Mouse (Mus musculus) left cerebral cortex, adult 2 months (tissue): Measurements from ENCODE around the gene Duxbl2. TPM values are rescaled to one million over a fixed set of nuclear protein-coding genes. Genes with fewer than 3 reads are reported as not detected.

Source experiments
- total RNA-seq, 2 experiments: library from RNA; stranded (reverse); gene quantifications; 2 replicates each; pipeline ENCODE4 v1.2.3; 2021

Gene Duxbl2
- total RNA-seq, 2 experiments from 2014 or later: 0.59 to 0.72 TPM

Other genes starting within 250 kb of the Duxbl2 start
- not detected for gene Plac9a, start 215.2 kb upstream of the Duxbl2 start, total RNA-seq
- gene Tmem254a, start 190.7 kb upstream of the Duxbl2 start, total RNA-seq: 1 to 10 TPM; 5.8 to 6.6 TPM
- gene Cphx1, start 180.0 kb upstream of the Duxbl2 start, total RNA-seq: not detected
- gene Duxbl1, start 139.8 kb upstream of the Duxbl2 start, total RNA-seq: under 1 TPM in 1 of 2 experiments, not detected in 1; 0.30 TPM
- 1 to 10 TPM; 2.8 to 6.5 TPM for gene Gm9780, start 75.6 kb upstream of the Duxbl2 start, total RNA-seq
- 10 to 100 TPM; 25.2 to 29.9 TPM for gene Tmem254c, start 51.0 kb upstream of the Duxbl2 start, total RNA-seq
- not detected for gene Cphx2, start 36.8 kb upstream of the Duxbl2 start, total RNA-seq
- gene Cphx3, start 36.1 kb upstream of the Duxbl2 start, total RNA-seq: not detected
- gene Plac9b, start 64.1 kb downstream of the Duxbl2 start, total RNA-seq: 1 to 10 TPM; 5.5 to 5.6 TPM
- 10 to 100 TPM in 1 of 2 experiments, 1 to 10 TPM in 1; 8.4 to 14.1 TPM for gene Tmem254b, start 88.7 kb downstream of the Duxbl2 start, total RNA-seq
- under 1 TPM; 0.35 to 0.97 TPM for gene Duxbl3, start 139.6 kb downstream of the Duxbl2 start, total RNA-seq